Mouse (Mus musculus): ENCODE data around the gene Dapk2.
"Not testable (repeated sequence)": the region's sequence is repeated elsewhere in the genome, so short reads cannot be mapped to it uniquely, and the experiment has no call there.

Gene Dapk2

GRCm38 (mm10) chr9:66274657-66275056 lies 116.6 kb downstream of the Dapk2 start:
- DNase-seq (ENCODE audit: low read depth, low spot score), result no peak

- DNase-seq (ENCODE audit: low read depth, low spot score), result no peak
Observed at GRCm38 (mm10) chr9:66275267-66275991, 117.4 kb downstream of the Dapk2 start.

GRCm38 (mm10) chr9:66276062-66276461 lies 118.0 kb downstream of the Dapk2 start:
- no peak for DNase-seq (ENCODE audit: low read depth, low spot score)

- DNase-seq (ENCODE audit: low read depth, low spot score), result no peak
Observed at GRCm38 (mm10) chr9:66276697-66277385, 118.8 kb downstream of the Dapk2 start.

GRCm38 (mm10) chr9:66279647-66280046 lies 121.6 kb downstream of the Dapk2 start:
- no peak for DNase-seq (ENCODE audit: low read depth, low spot score)

- DNase-seq (ENCODE audit: low read depth, low spot score), result no peak
Observed at GRCm38 (mm10) chr9:66280496-66280895, 122.5 kb downstream of the Dapk2 start.

- no peak for DNase-seq (ENCODE audit: low read depth, low spot score)
Observed at GRCm38 (mm10) chr9:66281501-66281951, 123.5 kb downstream of the Dapk2 start.

- DNase-seq (ENCODE audit: low read depth, low spot score), result no peak
Observed at GRCm38 (mm10) chr9:66282582-66282981, 124.6 kb downstream of the Dapk2 start.

- peak; percentile 43 for DNase-seq (ENCODE audit: low read depth, low spot score)
Observed at GRCm38 (mm10) chr9:66283565-66284203, 125.7 kb downstream of the Dapk2 start.

GRCm38 (mm10) chr9:66285241-66285640 lies 127.2 kb downstream of the Dapk2 start:
- DNase-seq (ENCODE audit: low read depth, low spot score), result not testable (repeated sequence)

GRCm38 (mm10) chr9:66285901-66286300 lies 127.9 kb downstream of the Dapk2 start:
- DNase-seq (ENCODE audit: low read depth, low spot score), result no peak

GRCm38 (mm10) chr9:66290727-66291126 lies 132.7 kb downstream of the Dapk2 start:
- no peak for DNase-seq (ENCODE audit: low read depth, low spot score)

GRCm38 (mm10) chr9:66293319-66293718 lies 135.3 kb downstream of the Dapk2 start:
- DNase-seq (ENCODE audit: low read depth, low spot score), result no peak

GRCm38 (mm10) chr9:66294227-66294626 lies 136.2 kb downstream of the Dapk2 start:
- no peak for DNase-seq (ENCODE audit: low read depth, low spot score)

- no peak for DNase-seq (ENCODE audit: low read depth, low spot score)
Observed at GRCm38 (mm10) chr9:66294980-66295410, 137.0 kb downstream of the Dapk2 start.

- DNase-seq (ENCODE audit: low read depth, low spot score), result no peak
Observed at GRCm38 (mm10) chr9:66295577-66296120, 137.6 kb downstream of the Dapk2 start.

- no peak for DNase-seq (ENCODE audit: low read depth, low spot score)
Observed at GRCm38 (mm10) chr9:66298783-66299182, 140.8 kb downstream of the Dapk2 start.

- DNase-seq (ENCODE audit: low read depth, low spot score), result no peak
Observed at GRCm38 (mm10) chr9:66300448-66301027, 142.5 kb downstream of the Dapk2 start.

GRCm38 (mm10) chr9:66304320-66305090 lies 146.5 kb downstream of the Dapk2 start:
- DNase-seq (ENCODE audit: low read depth, low spot score), result no peak

GRCm38 (mm10) chr9:66305121-66306112 lies 147.4 kb downstream of the Dapk2 start:
- no peak for DNase-seq (ENCODE audit: low read depth, low spot score)
